Mouse (Mus musculus) left cerebral cortex, postnatal 10 days (tissue): ENCODE data around the gene Cwc22. TPM values are rescaled to one million over a fixed set of nuclear protein-coding genes. Genes with fewer than 3 reads are reported as not detected.
A peak's percentile ranks its signal among the peaks of the same experiment; 100 is the strongest.

ENCODE experiments used
- DNase-seq, 2 experiments: peaks; one replicate each; pipeline ENCODE4 v3.0.0; 2021 to 2022; ENCODE audit warnings: low spot score in 2 of 2, mixed read lengths in 1 of 2; ENCODE audit errors: extremely low spot score in 1 of 2
- intact Hi-C: fragments of 180-260 bp; cut with DNase I; formaldehyde crosslinking; loops from one replicate; pipeline ENCODE4 v1.15.1; 2025
- total RNA-seq, 2 experiments: library from RNA; stranded (reverse); gene quantifications; 2 replicates each; pipeline ENCODE4 v1.2.3; 2021

Cwc22 gene
- total RNA-seq, 2 experiments from 2014 or later: 23.7 to 23.9 TPM

DNA sequence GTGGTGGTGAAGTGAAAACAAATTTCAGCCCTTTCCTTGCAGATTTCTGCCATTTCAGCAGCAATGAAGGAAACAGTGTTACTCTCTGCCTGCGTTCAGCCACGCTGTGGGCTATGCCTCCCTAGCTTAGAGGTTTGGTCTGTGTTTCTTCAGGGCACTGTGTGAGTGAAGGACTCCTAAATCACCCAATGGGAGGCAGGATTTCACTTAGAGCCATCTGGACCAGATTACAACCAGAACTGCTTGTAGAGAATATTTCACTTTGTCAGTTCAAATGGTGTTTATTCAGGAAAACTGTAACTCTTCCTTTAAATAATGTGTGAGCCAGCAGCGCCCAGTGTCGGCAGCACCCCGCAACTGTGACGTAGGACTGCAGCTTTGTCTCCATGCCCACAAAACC lies 82.2 kb downstream of the Cwc22 start:
- no peak for DNase-seq
- intact Hi-C loops: no loop called here

DNA sequence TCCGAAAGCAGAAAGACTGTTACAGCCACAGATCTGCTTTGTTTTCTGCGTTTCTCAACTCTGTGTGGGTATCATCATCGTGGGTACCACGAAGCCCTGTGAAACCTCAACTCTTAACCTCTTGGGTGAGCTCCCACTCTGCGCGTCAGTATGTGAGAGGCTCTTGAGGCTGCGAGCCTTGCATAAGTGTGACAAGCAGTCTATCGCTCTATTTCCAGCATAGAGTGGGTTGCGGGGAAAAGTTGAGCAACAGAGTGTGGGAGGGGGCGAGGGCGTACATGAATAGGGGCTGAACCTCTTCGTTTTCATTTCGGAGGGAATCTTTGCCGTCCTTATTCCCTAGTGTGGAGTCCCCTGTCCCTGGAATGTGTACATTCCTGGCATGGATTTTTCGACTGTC lies 82.7 kb downstream of the Cwc22 start:
- no peak for DNase-seq
- intact Hi-C loops: no loop called here

DNA sequence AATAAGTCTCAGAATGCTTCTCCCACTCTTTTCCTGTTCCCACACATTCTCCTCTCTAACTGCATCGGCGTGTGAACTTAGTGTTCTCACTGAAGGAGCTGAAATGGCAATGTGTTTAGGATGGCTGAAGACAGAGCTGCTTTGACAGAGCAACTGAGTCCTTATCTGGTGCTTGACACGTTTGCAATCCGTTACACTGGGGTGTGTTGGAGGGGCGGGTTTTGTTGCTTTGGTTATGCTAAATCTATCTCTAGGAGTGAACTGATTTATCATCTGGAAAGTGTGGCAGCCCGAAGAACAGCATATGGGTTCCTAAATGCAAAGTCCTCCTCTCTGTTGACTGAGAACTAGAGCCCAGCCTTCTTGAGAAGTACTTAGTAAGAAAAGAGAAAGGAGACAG lies 104.7 kb downstream of the Cwc22 start:
- intact Hi-C loops: no loop called here
- peak in 1 of 2 experiments; percentile 45 for DNase-seq

DNA sequence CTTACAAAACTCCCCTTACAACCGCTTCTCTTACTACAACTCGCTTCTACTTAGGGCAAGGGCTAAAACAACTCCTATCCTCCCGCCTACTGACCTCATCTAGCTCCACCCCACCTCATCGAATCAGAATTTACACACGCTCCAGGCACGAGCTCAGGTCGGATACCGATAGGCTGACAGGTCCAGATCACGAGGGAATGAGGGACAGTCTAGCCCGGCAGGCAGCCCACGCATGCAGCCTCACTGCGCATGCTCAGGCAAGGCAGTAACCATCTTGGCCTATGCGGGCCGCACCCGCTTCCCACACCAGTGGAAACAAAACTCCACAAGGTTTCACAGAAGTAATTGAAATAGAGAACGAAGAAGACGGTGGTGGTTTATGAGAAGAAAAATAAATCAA lies 106.6 kb downstream of the Cwc22 start:
- DNase-seq: no peak

DNA sequence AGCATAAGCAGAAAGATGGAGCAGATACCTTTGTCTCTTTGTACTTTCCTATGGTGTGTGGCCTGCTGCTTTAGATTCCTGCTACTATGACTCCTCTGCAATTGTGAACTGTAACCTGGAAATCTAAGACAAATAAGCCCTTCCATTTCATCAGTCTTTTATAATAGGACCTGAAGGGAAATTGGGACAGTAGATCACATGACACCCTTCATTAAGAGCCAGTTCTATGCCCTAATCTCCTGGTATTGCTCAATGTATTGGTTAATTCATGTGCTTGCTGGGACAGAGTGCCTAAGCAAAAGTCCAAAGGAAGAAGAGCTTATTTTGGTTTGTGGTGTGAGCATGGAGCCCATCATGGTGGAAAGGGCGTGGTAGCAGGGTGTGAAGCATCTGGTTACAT lies 107.5 kb downstream of the Cwc22 start:
- DNase-seq: no peak
- intact Hi-C loops: no loop called here

More for the DNA sequence above, 106.6 kb downstream of the Cwc22 start:
- intact Hi-C loops: no loop called here

DNA sequence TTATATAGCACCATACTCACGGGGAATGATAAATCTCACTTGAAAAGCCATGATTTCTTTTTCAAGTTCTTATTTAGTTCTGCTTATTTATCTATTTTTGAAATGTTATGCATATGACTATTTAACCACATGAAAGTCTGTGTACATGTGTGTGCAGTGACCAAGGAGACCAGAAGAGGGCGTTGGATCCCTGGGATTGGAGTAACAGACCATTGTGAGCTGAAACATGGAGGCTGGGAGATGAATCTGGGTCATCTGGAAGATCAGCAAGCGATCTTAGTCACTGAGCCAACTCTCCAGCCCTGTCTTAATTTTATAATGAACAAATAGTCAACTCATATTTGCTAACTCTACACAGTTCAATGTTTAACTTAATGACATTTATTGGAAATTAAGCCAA lies 110.4 kb downstream of the Cwc22 start:
- intact Hi-C loops: no loop called here
- no peak for DNase-seq

Other genes with a start within 250 kb of the Cwc22 start
- 10 to 100 TPM; 41.6 to 42.4 TPM for gene Zfp385b, start 126.7 kb downstream of the Cwc22 start, total RNA-seq